Mouse (Mus musculus): ENCODE measurements at regions not wholly inside any gene's neighbourhood (a gene's known extent, or its start where the extent isn't known, plus 50 kb on each side); places are given as distances from the start of the nearest gene placed in this dataset.

DNA sequence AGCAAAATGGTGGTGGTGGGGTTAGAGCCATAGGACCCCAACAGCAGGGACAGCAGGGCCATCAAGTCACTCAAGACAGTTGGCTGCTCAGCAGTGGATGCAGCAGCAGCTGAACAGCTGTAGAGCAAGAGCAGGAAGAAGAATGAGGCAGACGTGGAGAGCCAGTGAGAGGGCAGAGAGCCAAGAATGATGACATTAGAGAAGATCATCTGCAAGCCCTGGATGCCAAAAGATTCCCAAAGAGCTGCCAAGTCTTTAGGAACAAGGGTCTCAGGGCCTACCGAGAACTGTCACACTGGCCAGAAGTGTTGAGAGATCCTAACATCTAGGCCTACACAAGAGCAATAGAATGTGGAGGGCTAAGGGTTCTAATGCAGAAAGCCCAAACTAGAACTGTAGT, 196.4 kb upstream of the Dcbld2 start:
- H3K4me3 ChIP-seq (ENCODE audit: low read depth, low read length): no peak overlapping the region
- H3K9ac ChIP-seq: no peak overlapping the region
- ATAC-seq: no peak
- 72% methylated on average over 2 of the region's 2 CpGs for WGBS
- H3K9me3 ChIP-seq (ENCODE audit: low read length): no peaks in the 10 kb centered on the region
- TF ChIP-seq CTCF (IDR thresholded peaks at IDR 0.05; ENCODE audit: low read depth): no peak
- H3K4me1 ChIP-seq (ENCODE audit: insufficient read depth): no peaks in the 10 kb centered on the region
- no peak for DNase-seq
- H3K27ac ChIP-seq (ENCODE audit: low read depth, low read length): no peak overlapping the region
- H3K36me3 ChIP-seq (ENCODE audit: insufficient read depth): no peaks in the 10 kb centered on the region
- H3K27me3 ChIP-seq (ENCODE audit: insufficient read depth, low read length): no peaks in the 10 kb centered on the region
- no peak overlapping the region for H3K4me2 ChIP-seq (ENCODE audit: low read depth)

DNA sequence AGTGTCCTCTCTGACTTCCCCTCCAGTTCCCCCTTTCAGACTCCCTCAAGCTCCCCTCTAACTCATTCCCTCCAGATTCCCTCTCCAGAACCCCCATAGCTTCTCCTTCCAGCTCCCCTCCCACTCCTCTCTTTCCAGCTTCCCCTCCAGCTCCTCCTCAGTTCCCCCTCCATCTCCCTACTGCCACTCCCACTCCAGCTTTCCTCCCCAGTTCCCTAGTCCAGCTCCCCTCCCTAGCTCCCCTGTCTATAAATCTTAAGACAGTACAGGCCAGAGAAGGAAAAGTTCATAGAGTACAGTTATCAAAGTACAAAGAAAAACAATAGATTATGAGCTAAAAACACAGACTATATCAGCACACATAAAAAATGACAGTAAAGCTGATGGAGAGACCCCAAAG, 173.6 kb upstream of the Dcbld2 start:
- ATAC-seq: no peak
- Histone ChIP-seq H3K4me2 (ENCODE audit: low read depth) (no peak overlapping the region), H3K36me3 (ENCODE audit: insufficient read depth) (no peaks in the 10 kb centered on the region)

DNA sequence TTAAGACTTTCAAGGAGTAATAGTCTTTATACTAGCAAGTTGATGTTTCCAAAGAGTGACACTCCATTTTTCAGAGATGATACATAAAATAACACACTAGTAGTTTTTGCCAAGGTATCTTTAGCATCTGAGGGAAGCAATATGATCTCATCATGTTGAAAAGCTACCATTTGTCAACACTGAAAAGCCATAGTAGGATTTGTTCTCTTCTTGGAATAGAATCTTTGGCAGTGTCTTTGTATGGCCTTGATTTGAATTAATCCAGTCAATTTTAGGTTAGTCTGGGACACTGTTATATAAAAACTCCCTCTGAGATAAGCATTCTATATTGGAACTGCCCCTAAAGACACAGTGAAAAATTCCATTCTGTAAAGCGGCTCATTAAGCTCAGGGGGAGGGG, 171.4 kb upstream of the Dcbld2 start:
- no peak for TF ChIP-seq CTCF (IDR thresholded peaks at IDR 0.05; ENCODE audit: low read depth)
- no peak overlapping the region for H3K4me3 ChIP-seq (ENCODE audit: low read depth, low read length)
- no peak overlapping the region for H3K4me2 ChIP-seq (ENCODE audit: low read depth)
- no peaks in the 10 kb centered on the region for H3K27me3 ChIP-seq (ENCODE audit: insufficient read depth, low read length)
- H3K27ac ChIP-seq (ENCODE audit: low read depth, low read length): no peak overlapping the region
- no peaks in the 10 kb centered on the region for H3K36me3 ChIP-seq (ENCODE audit: insufficient read depth)
- H3K9ac ChIP-seq: no peak overlapping the region
- ATAC-seq (no peak), DNase-seq (no peak)
- no peaks in the 10 kb centered on the region for H3K4me1 ChIP-seq (ENCODE audit: insufficient read depth)
- H3K9me3 ChIP-seq (ENCODE audit: low read length): no peaks in the 10 kb centered on the region
- WGBS: 72% methylated on average over 1 of the region's 1 CpGs

More for the DNA sequence above, 173.6 kb upstream of the Dcbld2 start:
- Histone ChIP-seq H3K4me1 (ENCODE audit: insufficient read depth) (no peaks in the 10 kb centered on the region), H3K27ac (ENCODE audit: low read depth, low read length) (no peak overlapping the region), H3K9me3 (ENCODE audit: low read length) (no peaks in the 10 kb centered on the region), H3K27me3 (ENCODE audit: insufficient read depth, low read length) (no peaks in the 10 kb centered on the region), H3K4me3 (ENCODE audit: low read depth, low read length) (no peak overlapping the region), H3K9ac (no peak overlapping the region)
- no peak for DNase-seq
- TF ChIP-seq CTCF (IDR thresholded peaks at IDR 0.05; ENCODE audit: low read depth): no peak

DNA sequence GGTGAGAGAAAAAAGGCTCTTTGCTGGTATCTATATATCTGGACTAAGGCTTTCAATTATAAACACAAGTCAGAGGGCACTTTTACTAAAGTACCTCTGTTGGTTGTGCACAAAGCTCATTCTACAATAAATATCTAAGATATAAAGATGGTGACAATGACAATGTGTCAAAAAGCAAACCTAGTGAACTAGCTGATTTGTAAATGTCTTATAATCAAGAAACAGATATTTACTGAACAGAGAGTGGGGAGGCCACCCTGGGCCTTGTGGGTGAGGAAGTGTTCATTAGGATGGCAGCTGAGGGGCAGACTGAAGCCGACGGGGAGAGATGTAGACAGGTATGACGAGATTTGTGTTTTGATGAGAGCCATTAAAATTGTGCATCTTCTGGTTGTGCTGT, 132.0 kb upstream of the Dcbld2 start:
- no peak for ATAC-seq
- DNase-seq: no peak
- Histone ChIP-seq H3K9me3 (ENCODE audit: low read length) (no peaks in the 10 kb centered on the region), H3K27me3 (ENCODE audit: insufficient read depth, low read length) (no peaks in the 10 kb centered on the region), H3K4me1 (ENCODE audit: insufficient read depth) (no peaks in the 10 kb centered on the region), H3K4me3 (ENCODE audit: low read depth, low read length) (no peak overlapping the region), H3K9ac (no peak overlapping the region), H3K4me2 (ENCODE audit: low read depth) (no peak overlapping the region), H3K36me3 (ENCODE audit: insufficient read depth) (no peaks in the 10 kb centered on the region), H3K27ac (ENCODE audit: low read depth, low read length) (no peak overlapping the region)
- 90% methylated on average over 3 of the region's 3 CpGs for WGBS
- TF ChIP-seq CTCF (IDR thresholded peaks at IDR 0.05; ENCODE audit: low read depth): no peak

DNA sequence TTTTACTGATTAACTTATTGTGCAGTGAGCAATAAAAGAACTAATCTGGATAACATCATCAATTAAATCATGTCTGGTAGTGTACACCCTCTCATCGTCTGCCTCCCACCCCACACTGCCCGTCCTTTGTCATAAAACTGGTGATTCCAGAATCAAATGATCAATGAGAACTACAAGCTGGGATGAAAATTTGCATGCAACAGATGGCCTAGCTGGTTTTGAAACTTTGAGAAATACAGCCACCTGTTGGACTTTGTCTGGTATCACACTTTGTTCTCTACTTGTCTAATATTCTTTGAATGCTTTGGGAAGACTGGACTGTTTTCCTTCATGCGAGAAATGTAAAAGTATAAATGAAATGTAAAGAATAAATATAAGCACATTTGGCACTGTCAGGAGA, 126.8 kb upstream of the Dcbld2 start:
- TF ChIP-seq CTCF (IDR thresholded peaks at IDR 0.05; ENCODE audit: low read depth): peak; percentile 64
- no peaks in the 10 kb centered on the region for H3K4me1 ChIP-seq (ENCODE audit: insufficient read depth)
- no peak overlapping the region for H3K4me2 ChIP-seq (ENCODE audit: low read depth)
- no peak overlapping the region for H3K9ac ChIP-seq
- no peaks in the 10 kb centered on the region for H3K9me3 ChIP-seq (ENCODE audit: low read length)
- H3K27ac ChIP-seq (ENCODE audit: low read depth, low read length): no peak overlapping the region
- peak; percentile 38; the same call in 1 of the 2 replicates for ATAC-seq
- 41% methylated on average over 3 of the region's 3 CpGs for WGBS
- no peaks in the 10 kb centered on the region for H3K27me3 ChIP-seq (ENCODE audit: insufficient read depth, low read length)
- H3K36me3 ChIP-seq (ENCODE audit: insufficient read depth): no peaks in the 10 kb centered on the region
- DNase-seq: peak; percentile 52
- H3K4me3 ChIP-seq (ENCODE audit: low read depth, low read length): no peak overlapping the region

DNA sequence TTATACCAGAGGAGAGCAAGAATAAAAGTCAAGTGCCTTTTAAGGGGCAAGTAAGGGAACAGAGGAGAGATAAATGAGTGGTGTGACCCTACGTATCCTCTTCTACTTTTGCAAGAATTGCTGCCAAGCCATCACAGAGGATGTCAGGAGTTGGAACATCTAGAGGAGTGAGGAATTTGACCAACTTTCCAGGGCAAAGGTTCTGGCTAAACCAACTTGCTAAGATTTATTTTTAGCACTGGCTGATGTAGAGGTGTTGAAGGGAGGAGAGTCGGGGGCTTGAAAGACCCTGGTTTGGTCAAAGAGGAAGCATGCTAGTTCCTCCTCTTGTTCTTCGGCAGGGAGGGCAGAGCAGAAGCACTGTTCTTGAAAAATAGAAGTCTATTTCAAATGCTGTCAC, 113.8 kb upstream of the Dcbld2 start:
- no peak overlapping the region for H3K9ac ChIP-seq
- 90% methylated on average over 3 of the region's 3 CpGs for WGBS
- H3K4me3 ChIP-seq (ENCODE audit: low read depth, low read length): no peak overlapping the region
- H3K4me1 ChIP-seq (ENCODE audit: insufficient read depth): no peaks in the 10 kb centered on the region
- no peak for DNase-seq
- no peak for ATAC-seq
- no peak overlapping the region for H3K27ac ChIP-seq (ENCODE audit: low read depth, low read length)
- H3K9me3 ChIP-seq (ENCODE audit: low read length): no peaks in the 10 kb centered on the region
- TF ChIP-seq CTCF (IDR thresholded peaks at IDR 0.05; ENCODE audit: low read depth): no peak
- H3K36me3 ChIP-seq (ENCODE audit: insufficient read depth): no peaks in the 10 kb centered on the region
- H3K4me2 ChIP-seq (ENCODE audit: low read depth): no peak overlapping the region
- H3K27me3 ChIP-seq (ENCODE audit: insufficient read depth, low read length): no peaks in the 10 kb centered on the region

DNA sequence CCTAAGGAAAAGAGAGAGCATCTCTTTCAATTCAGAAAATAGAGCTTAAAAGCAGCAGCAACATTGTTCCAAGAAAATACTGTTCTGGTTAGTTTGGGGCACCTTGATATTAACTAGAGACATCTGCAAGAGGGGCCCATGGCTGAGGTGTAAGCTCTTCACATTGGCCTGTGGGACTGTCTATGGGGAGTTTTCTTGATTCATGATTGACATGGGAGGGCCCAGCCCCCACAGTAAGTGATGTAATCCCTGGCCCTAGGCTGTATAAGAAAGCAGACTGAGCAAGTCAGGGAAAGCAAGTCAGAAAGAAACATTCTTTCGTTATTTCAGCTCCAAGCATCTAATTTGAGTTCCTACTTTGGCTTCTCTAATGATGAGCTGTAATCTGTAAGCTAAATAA, 113.1 kb upstream of the Dcbld2 start:
- DNase-seq (no peak), ATAC-seq (no peak)
- WGBS: 66% methylated on average over 1 of the region's 1 CpGs
- Histone ChIP-seq H3K9me3 (ENCODE audit: low read length) (no peaks in the 10 kb centered on the region), H3K4me3 (ENCODE audit: low read depth, low read length) (no peak overlapping the region), H3K4me1 (ENCODE audit: insufficient read depth) (no peaks in the 10 kb centered on the region), H3K9ac (no peak overlapping the region), H3K36me3 (ENCODE audit: insufficient read depth) (no peaks in the 10 kb centered on the region), H3K4me2 (ENCODE audit: low read depth) (no peak overlapping the region), H3K27me3 (ENCODE audit: insufficient read depth, low read length) (no peaks in the 10 kb centered on the region), H3K27ac (ENCODE audit: low read depth, low read length) (no peak overlapping the region)
- no peak for TF ChIP-seq CTCF (IDR thresholded peaks at IDR 0.05; ENCODE audit: low read depth)

DNA sequence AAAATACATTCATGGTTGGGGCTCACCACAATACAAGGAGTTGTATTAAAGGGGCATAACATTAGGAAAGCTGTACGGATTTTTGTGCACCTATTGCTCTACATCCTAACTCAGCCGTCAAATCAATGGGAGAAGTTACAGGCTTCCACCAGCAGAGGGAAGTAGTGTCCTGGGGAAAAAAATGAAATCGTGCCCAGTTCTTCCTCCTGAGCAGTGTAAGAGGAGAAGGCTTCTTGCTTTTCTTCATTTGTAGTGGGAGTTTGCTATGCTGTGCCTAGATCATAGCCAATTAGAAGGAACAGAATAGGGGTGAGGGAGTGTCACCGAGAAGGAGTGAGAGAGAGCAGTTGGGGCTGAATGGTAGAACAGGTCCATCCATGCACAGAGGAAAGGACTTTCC, 108.7 kb upstream of the Dcbld2 start:
- DNase-seq (peak; percentile 85), ATAC-seq (peak; percentile 89)
- H3K36me3 ChIP-seq (ENCODE audit: insufficient read depth): no peaks in the 10 kb centered on the region
- WGBS: 14% methylated on average over 4 of the region's 4 CpGs
- H3K9ac ChIP-seq: no peak overlapping the region
- no peak overlapping the region for H3K4me2 ChIP-seq (ENCODE audit: low read depth)
- no peaks in the 10 kb centered on the region for H3K27me3 ChIP-seq (ENCODE audit: insufficient read depth, low read length)
- no peaks in the 10 kb centered on the region for H3K9me3 ChIP-seq (ENCODE audit: low read length)
- 0 out of 2 replicates have a peak, but pooled peaks cover 2% of the 10 kb centered on the region for H3K4me1 ChIP-seq (ENCODE audit: insufficient read depth)
- H3K4me3 ChIP-seq (ENCODE audit: low read depth, low read length): no peak overlapping the region
- H3K27ac ChIP-seq (ENCODE audit: low read depth, low read length): no peak overlapping the region
- peak; percentile 89 for TF ChIP-seq CTCF (IDR thresholded peaks at IDR 0.05; ENCODE audit: low read depth)

Data from forebrain, postnatal 0 days (tissue).